Mouse (Mus musculus) heart, postnatal 0 days (tissue): ENCODE results near the gene 0610010F05Rik. TPM values are rescaled to one million over a fixed set of nuclear protein-coding genes. Genes with fewer than 3 reads are reported as not detected.
A peak's percentile ranks its signal among the peaks of the same experiment; 100 is the strongest.

ENCODE experiments used
- ATAC-seq: fragments of 200-750 bp; cut with Nextera tagmentation; 2 replicates; pipeline ENCODE4 v1.8.0; 2017; ENCODE audit warnings: low read depth, moderate number of reproducible peaks, moderate library complexity; ENCODE audit not compliant: insufficient read depth
- DNase-seq: peaks from one replicate; pipeline ENCODE4 v3.0.0-alpha.2; 2016; ENCODE audit warnings: low spot score
- H3K27ac ChIP-seq: fragments of 300-500 bp; sonication (generic); 2 replicates; pipeline ENCODE4 v1.5.1; 2014; ENCODE audit warnings: low read depth, mild to moderate bottlenecking
- H3K27me3 ChIP-seq: fragments of 300-500 bp; sonication (generic); 2 replicates; pipeline ENCODE4 v1.6.1; 2014; ENCODE audit warnings: low read length, mixed read lengths; ENCODE audit not compliant: control insufficient read depth, insufficient read depth
- H3K36me3 ChIP-seq: fragments of 300-500 bp; sonication (generic); replicated peaks from 2 replicates; pipeline ENCODE4 v1.6.1; 2014; ENCODE audit warnings: low read length, mixed read lengths; ENCODE audit not compliant: control insufficient read depth, insufficient read depth
- H3K4me1 ChIP-seq: fragments of 300-500 bp; sonication (generic); 2 replicates; pipeline ENCODE4 v1.6.1; 2014; ENCODE audit warnings: antibody characterized with exemption; ENCODE audit not compliant: control insufficient read depth, insufficient read depth
- H3K4me2 ChIP-seq: fragments of 300-500 bp; sonication (generic); 2 replicates; pipeline ENCODE4 v1.6.1; 2014; ENCODE audit warnings: low read depth, mild to moderate bottlenecking, low read length, moderate library complexity
- H3K4me3 ChIP-seq: fragments of 300-500 bp; sonication (generic); 2 replicates; pipeline ENCODE4 v1.5.1; 2014; ENCODE audit warnings: low read depth, low read length
- H3K9ac ChIP-seq: fragments of 300-500 bp; sonication (generic); replicated peaks from 2 replicates; pipeline ENCODE4 v1.6.1; 2014; ENCODE audit warnings: low read depth, low read length, mixed read lengths
- H3K9me3 ChIP-seq: fragments of 300-500 bp; sonication (generic); replicated peaks from 2 replicates; pipeline ENCODE4 v1.6.1; 2016; ENCODE audit warnings: low read length; ENCODE audit not compliant: control insufficient read depth
- CTCF ChIP-seq: IDR thresholded peaks from 2 replicates; pipeline ENCODE4 v1.5.1; 2016; ENCODE audit warnings: antibody characterized with exemption, control low read depth, low read depth
- EP300 ChIP-seq: IDR thresholded peaks from 2 replicates; pipeline ENCODE4 v1.6.1; 2016; ENCODE audit warnings: antibody characterized with exemption, low read depth
- WGBS: fragments of 180-500 bp; shearing (Covaris S2); extraction: QIAGEN DNeasy Blood & Tissue Kit; methylation state at CpG from one replicate; pipeline ENCODE4 v1.1.7; 2014; 5-methylcytosine and 5-hydroxymethylcytosine counted together
- polyA plus RNA-seq: library from polyadenylated mRNA; unstranded; fragments of >200 nt; fragmentation: Nextera tagmentation; extraction: Ambion mirVana; gene quantifications from 2 replicates; pipeline ENCODE4 v1.2.1, GENCODE M21; 2015
- total RNA-seq: library from RNA; depleted of rRNA; stranded (reverse); fragments of >200 nt; gene quantifications from 2 replicates; pipeline ENCODE4 v1.2.3, GENCODE M21; 2014; ENCODE audit warnings: low replicate concordance

Gene 0610010F05Rik
- total and polyA plus RNA-seq, 2 experiments from 2014 or later: 6.6 to 16.2 TPM

GRCm38 (mm10) chr11:23565761-23566160 is 67.7 kb downstream of the 0610010F05Rik start:
- WGBS: 51% methylated on average over 6 of the region's 6 CpGs

GRCm38 (mm10) chr11:23557039-23557630 is 76.3 kb downstream of the 0610010F05Rik start:
- ATAC-seq (no peak), DNase-seq (no peak)
- Histone ChIP-seq H3K4me2 (no peak overlapping the region), H3K27me3 (no peaks in the 10 kb centered on the region), H3K4me1 (no peaks in the 10 kb centered on the region), H3K27ac (no peak overlapping the region), H3K9ac (no peak overlapping the region), H3K4me3 (no peak overlapping the region), H3K36me3 (no peaks in the 10 kb centered on the region), H3K9me3 (no peaks in the 10 kb centered on the region)
- WGBS: 60% methylated on average over 6 of the region's 6 CpGs
- TF ChIP-seq EP300 (no peak), CTCF (no peak)

More at GRCm38 (mm10) chr11:23565761-23566160, 67.7 kb downstream of the 0610010F05Rik start:
- Histone ChIP-seq H3K9ac (no peak overlapping the region), H3K27ac (no peak overlapping the region), H3K4me3 (no peak overlapping the region), H3K9me3 (no peaks in the 10 kb centered on the region), H3K4me1 (no peaks in the 10 kb centered on the region), H3K4me2 (no peak overlapping the region), H3K36me3 (peaks cover 7% of the 10 kb centered on the region; the same call in 1 of the 2 replicates), H3K27me3 (no peaks in the 10 kb centered on the region)
- TF ChIP-seq EP300: no peak
- peak; percentile 81 for TF ChIP-seq CTCF
- ATAC-seq (0 out of 2 replicates have a peak, but pooled peaks have one; percentile 55), DNase-seq (peak; percentile 53)

GRCm38 (mm10) chr11:23537446-23537845 is 96.0 kb downstream of the 0610010F05Rik start:
- Histone ChIP-seq H3K9me3 (no peaks in the 10 kb centered on the region), H3K4me1 (no peaks in the 10 kb centered on the region), H3K4me2 (no peak overlapping the region), H3K36me3 (no peaks in the 10 kb centered on the region), H3K4me3 (no peak overlapping the region), H3K27ac (no peak overlapping the region), H3K27me3 (no peaks in the 10 kb centered on the region), H3K9ac (no peak overlapping the region)
- TF ChIP-seq EP300 (no peak), CTCF (no peak)
- ATAC-seq (no peak), DNase-seq (no peak)
- WGBS: 65% methylated on average over 2 of the region's 2 CpGs

GRCm38 (mm10) chr11:23520473-23521205 is 112.8 kb downstream of the 0610010F05Rik start, which contains the start of gene 1700093K21Rik:
Gene 1700093K21Rik (minus strand): TSS chr11:23521155.
- ATAC-seq: no peak
- no peak within 1 kb of the TSS for H3K9ac ChIP-seq

GRCm38 (mm10) chr11:23518981-23519380 is 114.5 kb downstream of the 0610010F05Rik start:
- no peak for DNase-seq
- TF ChIP-seq CTCF: no peak
- no peak for TF ChIP-seq EP300
- H3K27ac ChIP-seq: no peak overlapping the region
- H3K4me1 ChIP-seq: no peaks in the 10 kb centered on the region
- H3K9ac ChIP-seq: no peak overlapping the region
- H3K36me3 ChIP-seq: no peaks in the 10 kb centered on the region
- no peak overlapping the region for H3K4me3 ChIP-seq
- 77% methylated on average over 3 of the region's 3 CpGs for WGBS
- H3K9me3 ChIP-seq: no peaks in the 10 kb centered on the region
- ATAC-seq: no peak
- H3K4me2 ChIP-seq: no peak overlapping the region
- no peaks in the 10 kb centered on the region for H3K27me3 ChIP-seq

More at GRCm38 (mm10) chr11:23520473-23521205, 112.8 kb downstream of the 0610010F05Rik start, which contains the start of gene 1700093K21Rik:
- Histone ChIP-seq H3K4me3 (no peak within 1 kb of the TSS), H3K27me3 (no peaks in the 10 kb centered on the region), H3K27ac (no peak within 1 kb of the TSS), H3K36me3 (no peaks in the 10 kb centered on the region), H3K4me2 (no peak within 1 kb of the TSS), H3K4me1 (no peaks in the 10 kb centered on the region), H3K9me3 (0 out of 2 replicates have a peak, but pooled peaks cover 4% of the 10 kb centered on the region)
- WGBS: 53% methylated on average over 5 of the region's 5 CpGs
- TF ChIP-seq CTCF: no peak
- TF ChIP-seq EP300: no peak
- DNase-seq: no peak
